Mouse (Mus musculus) cerebellum, postnatal 25 days (tissue): ENCODE measurements around the gene Kank3.
A peak's percentile ranks its signal among the peaks of the same experiment; 100 is the strongest.
"Not testable (repeated sequence)": the region's sequence is repeated elsewhere in the genome, so short reads cannot be mapped to it uniquely, and the experiment has no call there.

Experiments
- DNase-seq, 2 experiments: peaks; one replicate each; pipeline ENCODE4 v3.0.0; 2021; ENCODE audit warnings: mixed read lengths in 2 of 2

Kank3 gene

GRCm38 (mm10) chr17:33808192-33808591 lies 2.1 kb upstream of the Kank3 start:
- DNase-seq = no peak

DNA sequence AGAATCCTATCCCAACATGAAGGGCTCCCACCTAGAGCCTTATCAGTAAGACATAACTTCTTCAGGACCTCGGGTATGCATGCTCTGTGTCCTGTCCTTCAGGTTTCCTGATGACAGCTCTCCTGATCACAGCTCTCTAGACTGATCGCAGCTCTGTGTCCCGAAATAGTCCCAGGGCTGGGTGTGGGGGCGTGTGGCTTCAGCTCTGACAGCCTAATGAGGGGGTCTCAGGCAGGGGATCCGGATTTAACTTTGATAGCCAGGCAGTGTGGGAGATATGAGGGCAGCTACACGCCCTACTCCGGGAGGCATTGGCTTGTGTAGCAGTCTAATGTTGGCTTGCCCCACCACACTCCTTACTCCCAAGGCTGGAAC lies 810 bp downstream of the Kank3 start:
- no peak for DNase-seq

DNA sequence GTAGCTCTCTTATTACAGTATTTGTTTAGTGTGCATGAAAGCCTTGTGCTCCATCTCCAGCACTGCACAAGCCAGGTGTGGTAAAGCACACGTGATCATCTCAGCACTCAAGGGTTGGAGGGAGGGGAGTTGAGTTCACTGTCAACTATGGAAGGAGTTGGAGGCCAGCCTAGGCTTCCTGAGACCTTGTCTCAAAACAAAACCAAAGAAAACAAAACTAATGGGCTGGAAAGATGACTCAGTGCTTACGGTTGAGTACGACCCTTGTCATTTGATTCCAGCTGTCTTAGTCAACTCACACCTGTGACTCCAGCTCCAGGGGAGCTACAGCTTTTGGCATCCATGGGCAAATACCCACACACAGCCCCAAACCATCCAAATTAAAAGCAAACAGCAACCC lies 2.2 kb downstream of the Kank3 start:
- no peak for DNase-seq

DNA sequence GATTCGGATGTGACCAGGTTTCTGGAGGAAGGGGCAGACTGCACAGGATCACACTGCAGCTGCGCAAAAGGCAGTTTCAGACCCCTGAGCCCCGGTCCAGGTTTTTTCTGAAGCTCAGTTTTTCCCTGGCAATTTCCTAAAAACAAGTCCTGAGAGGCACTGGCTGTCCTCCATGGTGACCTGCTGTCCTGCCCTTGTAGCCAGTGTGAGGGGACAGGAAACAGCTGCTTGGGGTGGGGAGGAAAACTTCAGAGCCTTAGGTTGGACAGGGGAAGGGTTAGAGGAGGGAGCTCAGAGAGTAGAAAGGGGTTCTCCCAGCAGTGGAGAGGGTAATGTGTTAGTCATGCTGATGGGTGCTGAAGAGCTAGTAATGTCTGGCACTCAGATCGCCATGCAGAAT lies 2.7 kb downstream of the Kank3 start:
- no peak for DNase-seq

DNA sequence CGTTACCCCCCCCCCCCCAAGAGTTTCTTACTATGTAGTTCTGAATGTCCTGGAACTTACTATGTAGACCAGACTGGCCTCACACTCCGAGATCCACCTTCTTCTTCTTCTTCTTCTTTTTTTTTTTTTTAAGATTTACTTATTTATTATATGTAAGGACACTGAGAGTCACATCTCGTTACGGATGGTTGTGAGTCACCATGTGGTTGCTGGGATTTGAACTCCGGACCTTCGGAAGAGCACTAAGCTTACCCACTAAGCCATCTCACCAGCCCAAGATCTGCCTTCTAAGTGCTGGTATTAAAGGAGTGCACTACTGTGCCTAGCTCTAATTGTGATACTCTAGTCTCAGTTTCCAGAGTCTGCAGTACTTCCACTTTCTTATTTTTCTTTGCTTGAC lies 5.1 kb downstream of the Kank3 start:
- DNase-seq = no peak

- DNase-seq = no peak
Measured at GRCm38 (mm10) chr17:33816612-33817011, 6.3 kb downstream of the Kank3 start.

GRCm38 (mm10) chr17:33817184-33817968 lies 7.1 kb downstream of the Kank3 start:
- DNase-seq = peak; percentile 95 to 97

DNA sequence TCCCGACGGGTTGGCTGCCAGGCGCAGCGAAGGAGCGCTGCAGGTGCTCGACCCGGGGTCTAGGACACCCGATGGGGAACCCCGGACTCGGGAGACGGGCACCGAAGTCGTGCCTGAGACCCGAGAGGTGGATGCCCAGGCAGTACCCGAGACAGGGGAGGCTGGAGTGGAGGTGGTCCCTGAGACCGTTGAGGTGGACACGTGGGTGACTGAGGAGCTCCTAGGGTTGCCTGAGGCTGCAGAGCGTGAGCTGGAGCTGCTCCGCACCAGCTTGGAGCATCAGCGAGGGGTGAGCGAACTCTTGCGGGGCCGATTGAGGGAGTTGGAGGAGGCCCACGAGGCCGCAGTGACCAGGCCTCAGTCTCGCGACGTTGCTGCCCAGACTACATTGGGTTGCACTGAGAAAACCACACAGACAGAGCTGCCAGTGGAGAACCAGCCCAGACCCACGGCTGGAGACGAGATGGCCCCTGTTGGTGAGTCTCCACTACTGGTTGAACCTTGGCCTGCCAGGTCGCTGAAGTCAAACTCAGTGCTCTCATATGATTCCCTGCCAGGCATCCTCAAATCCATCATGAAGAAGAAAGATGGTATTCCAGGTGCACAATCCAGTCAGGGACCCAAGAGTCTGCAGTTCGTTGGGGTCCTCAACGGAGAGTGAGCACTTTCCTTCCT lies 7.8 kb downstream of the Kank3 start:
- no peak for DNase-seq

DNA sequence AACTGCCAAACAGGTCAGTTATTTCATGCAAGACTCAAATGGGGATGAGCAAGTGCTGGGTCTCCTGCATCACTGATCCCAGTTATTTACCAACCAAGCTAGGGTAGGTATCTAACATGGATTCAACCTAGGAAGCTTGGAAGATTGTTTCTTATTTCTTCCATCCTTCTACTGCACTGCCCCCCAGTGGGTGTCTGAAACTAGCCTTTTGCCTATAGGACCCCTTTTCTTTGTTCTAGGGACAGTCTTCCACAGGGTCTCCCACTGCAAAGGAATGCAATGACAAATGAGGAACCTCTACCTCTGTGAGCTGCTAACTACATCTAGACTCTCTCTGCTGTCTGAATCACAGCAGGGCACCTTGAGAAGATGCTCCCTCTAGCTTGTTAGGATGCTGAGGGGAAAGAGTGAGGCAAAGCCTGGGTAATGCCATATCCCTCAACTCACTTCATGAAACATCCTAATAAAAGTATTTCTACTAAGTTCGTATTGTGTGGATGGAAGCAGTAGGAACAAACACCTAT lies 12.2 kb downstream of the Kank3 start:
- DNase-seq = no peak

DNA sequence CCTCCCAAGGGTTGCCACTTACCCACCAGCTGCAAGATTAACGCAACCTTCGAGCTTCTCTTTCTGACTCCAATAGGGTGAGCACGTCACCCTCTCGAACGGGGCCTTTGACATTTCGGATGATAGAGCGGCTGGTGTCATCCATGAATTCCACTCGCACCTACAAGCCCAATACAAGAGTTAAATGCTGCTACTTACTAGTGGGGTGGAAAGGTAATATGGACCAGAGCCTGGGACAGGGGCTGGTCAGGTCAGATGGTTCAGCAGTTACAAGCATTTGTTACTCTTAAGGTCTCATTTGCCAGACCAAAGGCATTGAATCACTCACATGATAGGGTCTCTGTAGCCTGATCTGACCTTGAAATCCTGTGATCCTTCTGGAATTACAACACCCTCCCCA lies 12.9 kb downstream of the Kank3 start:
- DNase-seq = not testable (repeated sequence)

DNA sequence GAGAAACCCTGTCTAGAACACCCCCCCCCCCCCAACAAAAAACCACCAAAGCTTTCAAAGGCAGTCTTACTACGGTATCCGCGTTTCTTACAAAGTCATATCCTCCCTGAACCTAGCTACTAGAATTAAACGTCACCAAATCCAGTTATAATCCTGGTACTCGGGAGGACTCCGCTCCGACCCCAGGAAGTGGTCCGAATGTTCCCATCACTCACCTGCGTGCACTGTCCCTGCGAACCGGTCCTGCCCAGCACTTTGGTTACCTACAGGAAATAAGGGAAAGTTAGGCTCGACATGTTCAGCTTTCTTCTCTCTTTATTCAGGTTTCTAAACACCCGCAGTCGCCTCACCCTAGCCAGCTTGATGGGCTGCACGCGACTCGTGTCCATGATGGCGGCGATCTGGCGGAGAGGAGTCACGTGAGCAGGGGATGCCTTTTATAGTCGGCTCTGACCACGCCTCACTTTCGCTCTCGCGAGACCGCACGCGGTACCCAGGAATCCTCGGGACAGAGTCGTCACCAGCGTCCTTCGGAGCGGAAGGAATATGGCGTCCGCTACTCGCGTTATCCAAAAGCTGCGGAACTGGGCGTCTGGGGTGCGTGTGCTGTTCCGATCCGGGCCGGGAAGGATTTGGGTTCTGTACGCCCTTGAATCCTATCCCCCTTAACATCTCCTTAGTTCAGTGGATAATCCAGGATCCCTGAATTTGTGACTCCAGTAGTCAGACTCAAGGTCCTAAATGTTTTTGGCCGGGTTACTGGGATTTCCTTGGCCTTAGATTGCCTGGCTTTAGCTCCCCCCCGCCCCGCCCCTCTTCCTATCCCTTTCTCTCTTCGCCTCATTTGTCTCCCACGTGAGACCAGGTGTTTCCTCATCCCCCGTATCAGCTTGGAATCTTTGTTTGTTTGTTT lies 14.0 kb downstream of the Kank3 start, which contains the start of the genes Rps28 and Ndufa7:
TSS of gene Rps28 (minus strand) at position 479 of the 913 bp plus-strand sequence.
TSS of gene Ndufa7 (plus strand) at position 489 of the 913 bp plus-strand sequence.
- DNase-seq = peak; percentile 98 to 99

GRCm38 (mm10) chr17:33824997-33825330 lies 14.6 kb downstream of the Kank3 start:
- DNase-seq = not testable (repeated sequence)

- DNase-seq = no peak
Measured at GRCm38 (mm10) chr17:33825462-33825861, 15.1 kb downstream of the Kank3 start.

DNA sequence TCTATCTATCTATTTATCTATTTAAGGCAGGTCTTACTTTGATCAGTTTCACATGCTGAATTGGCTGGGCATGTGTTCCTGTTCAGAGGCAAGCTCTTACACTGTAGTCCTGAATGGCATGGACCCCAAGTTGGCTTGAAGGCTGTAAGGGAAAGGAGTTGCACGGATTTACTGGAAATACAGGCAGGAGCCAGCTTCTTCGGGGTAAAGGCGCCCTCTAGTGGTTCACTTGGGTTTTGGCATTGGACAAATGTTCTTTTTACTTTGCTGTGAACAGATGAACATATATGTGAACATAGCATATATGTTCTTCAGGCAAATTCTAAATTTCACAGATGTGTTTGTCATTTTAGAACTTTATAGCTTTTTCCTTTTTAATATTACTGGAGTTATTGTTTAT lies 16.5 kb downstream of the Kank3 start:
- DNase-seq = peak; percentile 70 to 81

DNA sequence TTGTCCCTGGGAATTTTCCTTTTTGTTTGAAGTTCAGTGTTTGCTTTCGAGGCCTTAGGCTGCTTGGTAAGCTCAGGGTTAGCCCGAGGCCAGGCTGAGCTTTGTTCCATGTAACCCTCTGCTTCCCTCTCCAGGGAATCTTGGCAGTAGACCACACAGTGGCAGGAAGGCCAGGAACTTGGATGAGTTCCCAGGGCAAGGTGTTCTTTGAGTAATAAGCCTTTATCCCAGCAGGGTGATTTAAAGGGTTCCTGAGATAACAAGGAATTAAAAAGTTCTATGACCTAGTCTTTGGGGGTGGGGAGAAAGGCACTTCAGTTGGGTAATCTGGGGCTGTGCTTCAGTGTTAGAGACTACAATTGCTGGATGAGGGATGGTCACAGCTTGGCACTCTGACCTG lies 18.6 kb downstream of the Kank3 start:
- peak; percentile 65 to 76 for DNase-seq

GRCm38 (mm10) chr17:33829561-33829960 lies 19.2 kb downstream of the Kank3 start:
- DNase-seq = no peak

DNA sequence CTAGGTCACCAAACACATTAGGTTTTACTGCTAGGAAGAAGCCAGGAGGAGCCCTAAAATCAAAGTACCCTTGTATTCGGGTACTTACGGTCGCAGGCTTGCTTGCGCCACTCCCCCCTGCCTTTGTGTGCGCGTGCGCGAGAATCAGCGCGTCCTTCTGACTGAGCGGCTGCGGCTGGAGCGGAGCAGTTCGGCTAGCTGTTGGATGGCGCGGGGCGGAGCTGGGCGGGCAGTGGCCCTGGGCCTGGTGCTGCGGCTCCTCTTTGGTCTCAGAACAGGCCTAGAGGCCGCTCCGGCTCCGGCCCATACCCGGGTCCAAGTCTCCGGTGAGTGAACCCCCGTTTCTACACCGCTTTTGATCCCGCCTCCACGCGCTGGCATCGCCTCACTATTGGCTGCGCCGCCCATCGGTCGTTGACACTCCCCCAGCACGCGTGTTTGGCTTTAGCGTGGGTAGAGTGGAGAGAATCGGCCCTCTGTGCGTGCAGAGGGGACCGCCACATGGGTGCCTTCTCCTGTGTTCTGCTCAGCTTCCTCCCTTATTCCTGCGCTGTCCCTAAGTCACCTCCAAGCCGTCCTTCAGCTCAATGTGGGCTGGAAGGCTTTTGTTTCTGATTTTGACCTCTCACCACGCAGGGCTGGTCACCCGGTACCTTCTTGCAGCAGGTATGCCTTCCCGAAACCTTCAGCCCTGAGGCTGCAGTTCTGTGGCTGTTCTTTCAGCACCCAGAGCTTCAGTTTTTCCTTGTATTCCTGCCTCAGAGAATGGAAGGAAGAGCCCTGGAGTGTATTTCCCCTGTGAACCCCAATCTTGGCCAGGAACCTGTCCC lies 32.9 kb downstream of the Kank3 start, which contains the start of gene Cd320:
TSS of gene Cd320 (plus strand) at position 126 of the 830 bp plus-strand sequence.
- DNase-seq = peak; percentile 95 to 97

DNA sequence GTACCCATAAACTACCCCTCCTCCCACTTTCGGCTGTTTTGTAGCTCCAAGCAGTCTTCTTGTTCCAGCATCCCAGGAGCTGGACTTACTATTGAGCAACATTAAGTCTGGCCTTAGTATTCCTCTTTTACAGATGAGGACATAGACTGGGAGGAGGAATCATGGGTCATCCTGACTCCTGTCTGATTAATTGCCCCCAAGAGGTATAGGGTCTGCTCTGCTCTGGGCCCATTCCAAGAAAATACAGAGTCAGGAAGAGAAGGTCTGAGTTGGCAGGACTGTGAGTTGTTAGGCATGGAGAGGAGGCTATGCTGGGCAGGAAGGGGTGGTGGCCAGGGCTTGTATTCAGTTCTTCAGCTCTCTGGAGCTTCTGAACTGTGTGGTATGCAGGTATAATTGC lies 33.9 kb downstream of the Kank3 start:
- no peak for DNase-seq

DNA sequence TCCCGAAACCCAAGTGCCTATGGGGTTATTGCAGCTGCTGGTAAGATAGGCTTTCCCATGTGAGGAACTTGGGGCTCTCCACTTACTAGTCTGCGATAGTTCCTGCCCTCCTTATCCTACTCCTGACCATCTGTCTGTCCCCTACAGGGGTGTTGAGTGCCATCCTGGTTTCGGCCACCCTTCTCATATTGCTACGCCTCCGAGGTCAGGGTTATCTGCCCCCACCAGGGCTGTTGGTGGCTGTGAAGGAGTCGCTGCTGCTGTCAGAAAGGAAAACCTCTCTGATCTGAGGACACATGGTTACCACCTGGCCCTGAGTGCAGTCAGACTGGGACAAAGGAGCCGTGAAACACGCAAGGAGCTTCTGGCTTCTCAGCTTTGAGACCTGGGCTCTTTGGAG lies 37.8 kb downstream of the Kank3 start:
- no peak for DNase-seq

DNA sequence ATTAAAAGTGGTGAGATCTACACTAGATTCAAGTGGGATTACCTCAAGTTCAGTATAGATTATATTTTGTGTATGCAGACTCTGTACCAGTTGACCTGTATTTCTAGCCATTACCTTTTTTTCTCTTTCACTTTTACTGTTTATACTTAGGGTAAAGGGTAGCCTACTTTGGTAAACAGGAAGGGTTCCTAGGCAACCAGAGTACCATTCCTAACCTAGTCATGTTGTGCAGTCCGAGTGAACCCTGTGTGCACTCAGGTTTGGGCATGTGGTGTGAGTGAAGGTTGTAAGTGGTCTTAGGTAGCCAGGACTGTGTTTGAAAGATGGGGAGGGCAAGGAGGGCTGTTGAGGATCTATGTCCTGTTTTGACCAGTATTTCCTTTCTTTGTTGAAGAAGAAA lies 41.0 kb downstream of the Kank3 start:
- no peak for DNase-seq

DNA sequence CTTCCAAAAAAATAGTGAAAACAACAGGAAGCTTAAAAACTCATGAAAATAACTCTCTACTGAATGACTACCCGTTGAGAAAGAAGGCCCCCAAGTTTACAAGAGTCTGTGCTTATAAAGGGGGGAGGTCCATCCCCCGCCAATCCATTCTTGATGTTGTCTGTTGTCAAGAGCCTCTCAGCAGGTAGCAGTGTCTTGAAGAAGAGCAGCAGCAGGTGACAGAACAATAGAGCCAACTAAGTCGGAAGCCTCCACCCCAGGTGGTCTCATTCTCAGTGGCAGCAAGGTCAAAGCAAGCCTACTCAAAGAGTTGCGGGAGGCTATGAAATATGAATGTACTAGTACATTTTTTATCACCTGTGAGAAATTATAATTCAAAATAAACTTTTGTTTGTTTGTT lies 47.5 kb downstream of the Kank3 start:
- no peak for DNase-seq
